Mouse (Mus musculus): ENCODE data around the gene Ssh3. TPM values are rescaled to one million over a fixed set of nuclear protein-coding genes. Genes with fewer than 3 reads are reported as not detected.
"Not testable (repeated sequence)": the region's sequence is repeated elsewhere in the genome, so short reads cannot be mapped to it uniquely, and the experiment has no call there.

Gene Ssh3
- total RNA-seq, 2 experiments from 2014 or later, result 7.2 to 8.6 TPM

DNA sequence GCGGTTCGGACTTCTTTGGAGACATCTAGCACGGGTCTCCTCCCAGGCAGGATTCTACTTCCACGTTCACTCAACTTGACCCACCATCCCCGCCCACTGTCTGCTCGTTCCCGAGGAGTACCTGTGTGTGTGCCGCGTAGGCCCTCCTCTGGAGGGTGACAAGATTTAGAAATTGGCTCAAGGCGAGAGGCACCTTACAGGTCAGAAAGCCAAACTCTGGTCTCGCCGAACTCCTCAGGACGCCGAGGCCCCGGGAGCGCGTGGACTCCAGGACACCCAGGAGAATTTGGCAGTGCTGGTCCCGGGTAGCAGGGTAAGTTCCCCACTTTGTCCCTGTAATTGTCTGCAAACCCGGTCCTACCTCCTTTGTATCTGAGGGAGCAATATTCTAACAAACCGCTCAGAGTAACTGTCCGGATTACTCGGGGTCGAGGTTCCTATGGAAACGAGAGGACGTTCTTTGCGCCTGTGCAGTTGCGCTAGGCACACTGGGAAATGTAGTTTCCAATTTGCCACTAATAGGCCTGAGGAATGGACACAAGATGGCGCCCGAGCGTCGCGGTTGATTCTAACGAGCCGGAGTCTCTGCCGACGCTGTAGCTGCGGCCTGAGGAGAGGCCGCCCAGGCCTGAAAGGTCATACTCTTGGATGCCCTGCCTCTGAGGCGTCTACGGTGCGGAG is 11.6 kb downstream of the Ssh3 start:
- intact Hi-C loops (cut with DNase I), result loop anchor here (1.0 to 5.0 kb wide), 4 partner anchors 49 to 185 kb away; partner anchors contain the start of gene Grk2
- peak; percentile 92 to 94 for DNase-seq

DNA sequence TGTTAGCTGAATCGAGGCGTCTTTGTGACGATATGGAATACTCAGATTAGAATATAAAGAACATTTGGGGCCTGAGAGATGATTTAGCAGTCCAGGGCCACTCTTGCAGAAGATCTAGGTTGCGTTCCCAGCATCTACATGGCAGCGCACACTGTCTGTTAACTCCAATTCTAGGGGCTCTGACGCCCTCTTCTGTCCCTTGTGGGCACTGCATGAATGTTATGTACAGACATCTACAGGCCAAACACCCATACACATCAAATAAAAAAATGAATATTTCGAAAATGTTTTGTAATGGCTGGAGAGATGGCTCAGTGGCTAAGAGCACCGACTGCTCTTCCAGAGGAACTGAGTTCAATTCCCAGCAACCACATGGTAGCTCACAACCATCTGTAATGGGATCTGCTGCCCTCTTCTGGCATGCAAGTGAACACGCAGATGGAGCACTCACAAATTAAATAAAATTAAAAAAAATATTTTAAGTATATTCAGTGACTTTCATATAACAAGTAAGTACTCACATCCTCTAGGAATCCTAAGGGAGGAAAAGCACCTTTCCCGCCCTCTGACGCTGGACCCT is 13.3 kb downstream of the Ssh3 start:
- no peak for DNase-seq

DNA sequence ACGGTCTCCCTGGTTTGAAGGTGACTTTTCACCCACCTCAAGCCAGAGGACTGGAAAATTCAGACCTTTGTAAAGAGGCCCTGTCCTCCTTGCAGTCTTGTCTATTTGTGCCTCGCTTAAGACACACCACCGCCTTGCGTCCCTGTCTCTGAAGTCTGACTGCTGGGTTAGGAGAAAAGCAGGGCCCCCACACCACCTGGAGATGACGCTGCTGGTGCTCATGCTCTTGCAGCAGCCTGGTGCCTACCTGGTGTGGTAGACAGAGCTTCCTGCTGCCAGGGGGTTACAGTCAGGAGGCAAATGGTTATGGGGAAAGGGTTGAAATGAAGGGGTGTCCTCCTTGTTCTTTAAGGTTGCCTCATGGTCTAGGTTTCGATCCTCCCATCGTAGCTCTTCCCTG is 14.8 kb downstream of the Ssh3 start:
- intact Hi-C loops (cut with DNase I), result no loop called here
- DNase-seq, result no peak

More for the DNA sequence above, 13.3 kb downstream of the Ssh3 start:
- intact Hi-C loops (cut with DNase I), result loop anchor here (2.0 to 5.0 kb wide), 2 partner anchors 162 to 187 kb away; no protein-coding TSS in a partner anchor

DNA sequence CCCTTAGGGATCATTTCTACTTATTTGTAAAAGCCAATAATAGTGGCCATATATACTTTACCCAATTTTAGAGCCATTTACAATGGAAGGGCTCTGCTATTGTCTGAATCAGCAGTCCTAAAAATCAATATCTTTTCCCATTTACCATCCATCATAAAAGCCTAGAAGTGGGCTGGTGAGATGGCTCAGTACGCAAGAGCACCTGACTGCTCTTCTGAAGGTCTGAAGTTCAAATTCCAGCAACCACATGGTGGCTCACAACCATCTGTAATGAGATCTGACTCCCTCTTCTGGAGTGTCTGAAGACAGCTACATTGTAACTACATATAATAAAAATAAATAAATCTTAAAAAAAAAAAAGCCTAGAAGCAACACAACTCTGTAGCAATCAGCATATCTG is 20.3 kb downstream of the Ssh3 start:
- DNase-seq; intact Hi-C loops (cut with DNase I): not testable (repeated sequence)

DNA sequence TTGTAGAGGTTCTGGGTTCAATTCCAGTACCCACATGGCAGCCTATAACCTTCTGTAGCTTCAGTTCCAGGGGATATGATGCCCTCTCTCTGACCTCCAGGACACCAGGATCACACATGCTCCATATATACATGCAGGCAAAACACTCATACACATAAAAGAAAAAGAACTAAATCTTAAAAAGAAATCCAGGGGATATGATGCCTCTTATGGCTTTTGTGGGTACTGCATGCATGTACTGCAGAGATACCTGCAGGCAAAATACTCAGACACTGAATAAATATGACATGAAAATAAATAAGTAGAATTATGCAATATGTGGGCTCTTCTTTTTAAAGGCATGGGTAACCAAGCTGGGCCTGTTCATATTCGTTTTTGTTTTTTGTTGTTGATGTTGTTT is 22.0 kb downstream of the Ssh3 start:
- no peak for DNase-seq
- intact Hi-C loops (cut with DNase I), result no loop called here

DNA sequence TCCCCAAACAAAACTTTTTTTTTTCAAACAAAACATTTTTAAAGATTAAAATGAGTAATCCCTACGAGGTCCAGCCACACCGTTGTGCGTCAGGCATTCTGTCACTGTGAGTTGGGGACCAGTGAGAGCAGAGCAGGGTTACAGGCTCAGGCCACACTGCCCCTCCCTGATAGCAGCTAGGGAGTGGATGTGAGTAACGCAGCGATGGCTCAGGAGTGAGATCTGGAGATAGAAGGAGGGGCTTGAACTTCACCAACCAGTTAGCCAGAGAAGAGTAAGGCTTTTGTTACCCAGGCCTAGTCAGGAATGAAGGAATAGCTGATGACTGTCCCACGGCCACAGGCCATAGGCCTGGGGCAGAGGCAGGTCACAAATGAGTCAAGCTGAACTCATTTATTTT is 24.2 kb downstream of the Ssh3 start:
- intact Hi-C loops (cut with DNase I), result loop anchor here (5.0 kb wide), 1 partner anchor 37 kb away; no protein-coding TSS in a partner anchor

DNA sequence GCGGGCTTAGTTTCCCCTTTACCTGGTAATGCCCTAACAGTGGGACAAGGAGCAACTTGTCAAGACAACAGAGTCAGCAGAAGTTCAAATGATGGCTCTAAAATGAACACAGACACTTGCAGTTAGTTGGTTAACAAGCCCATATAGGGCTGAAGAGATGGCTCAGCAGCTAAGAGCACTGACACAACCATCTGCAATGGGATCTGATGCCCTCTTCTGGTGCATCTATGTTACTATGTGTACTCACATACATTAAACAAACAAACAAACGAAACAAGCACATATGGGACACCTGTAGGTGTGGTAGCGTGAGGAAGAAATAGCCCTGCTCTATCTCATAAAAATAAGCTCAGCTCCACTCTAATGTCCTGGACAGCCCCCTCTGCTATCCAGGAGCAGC is 26.6 kb downstream of the Ssh3 start:
- intact Hi-C loops (cut with DNase I), result loop anchor here (5.0 kb wide), 1 partner anchor 35 kb away; no protein-coding TSS in a partner anchor
- DNase-seq, result no peak

More for the DNA sequence above, 24.2 kb downstream of the Ssh3 start:
- DNase-seq, result no peak

DNA sequence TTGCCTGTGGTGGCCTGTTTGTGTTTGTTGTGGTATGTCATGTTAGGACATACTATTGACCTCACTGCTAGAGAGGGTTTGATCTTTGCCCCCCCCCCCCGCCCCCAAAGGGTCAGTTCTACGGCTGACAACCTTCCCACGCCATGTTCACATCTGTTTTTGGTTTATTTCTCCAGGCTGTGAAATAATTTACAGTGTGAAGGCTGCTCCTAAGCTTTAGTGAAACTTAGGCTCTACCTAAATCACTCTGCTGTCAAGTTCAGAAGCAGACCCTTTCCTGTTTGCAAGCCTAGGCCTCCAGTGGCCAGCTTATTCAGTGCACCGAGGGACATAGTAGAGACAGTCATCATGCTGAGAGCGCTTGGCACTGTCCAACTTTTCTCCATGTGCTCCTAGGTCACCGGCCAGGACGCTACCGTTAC is 28.7 kb downstream of the Ssh3 start:
- no peak for DNase-seq
- intact Hi-C loops (cut with DNase I), result loop anchor here (5.0 kb wide), 1 partner anchor 33 kb away; no protein-coding TSS in a partner anchor

DNA sequence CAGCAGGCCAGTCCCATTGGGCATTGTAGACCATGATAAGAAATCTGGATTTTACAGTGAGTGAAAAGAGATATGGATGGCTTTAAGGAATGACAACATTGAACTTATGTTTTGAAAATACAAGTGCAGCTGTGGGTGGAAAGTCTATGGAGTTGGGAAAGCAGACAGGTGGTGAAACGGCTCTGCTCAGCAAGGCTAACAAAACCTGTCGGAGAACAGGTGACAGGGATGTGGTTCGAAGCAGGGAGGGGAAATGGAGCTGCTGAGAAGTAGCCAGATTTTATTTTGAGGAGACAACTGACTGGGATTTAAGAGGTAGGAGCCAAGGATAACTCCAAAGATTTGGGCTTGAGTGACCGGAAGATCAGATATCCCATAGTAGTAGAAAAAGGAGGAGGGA is 34.4 kb downstream of the Ssh3 start:
- intact Hi-C loops (cut with DNase I), result no loop called here
- DNase-seq, result no peak

DNA sequence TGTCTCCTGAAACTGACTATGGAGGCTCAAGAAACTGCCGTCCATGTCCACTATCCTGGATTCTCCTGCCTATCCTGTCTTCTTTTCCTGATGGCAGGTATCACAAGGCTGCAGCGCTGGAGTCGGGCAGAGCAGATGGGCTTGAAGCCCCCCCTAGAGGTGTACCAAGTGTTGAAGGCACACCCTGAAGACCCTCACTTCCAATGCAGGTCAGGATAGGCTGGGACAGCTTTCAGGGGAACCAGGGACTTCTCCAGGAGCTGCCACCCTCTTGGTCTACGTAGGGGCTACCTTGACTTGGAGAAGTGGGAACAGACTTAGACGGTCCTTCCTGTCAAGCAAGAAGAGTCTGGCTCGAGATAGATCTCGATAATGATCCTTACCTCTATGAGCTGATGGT is 36.3 kb downstream of the Ssh3 start:
- intact Hi-C loops (cut with DNase I), result no loop called here
- DNase-seq, result no peak

DNA sequence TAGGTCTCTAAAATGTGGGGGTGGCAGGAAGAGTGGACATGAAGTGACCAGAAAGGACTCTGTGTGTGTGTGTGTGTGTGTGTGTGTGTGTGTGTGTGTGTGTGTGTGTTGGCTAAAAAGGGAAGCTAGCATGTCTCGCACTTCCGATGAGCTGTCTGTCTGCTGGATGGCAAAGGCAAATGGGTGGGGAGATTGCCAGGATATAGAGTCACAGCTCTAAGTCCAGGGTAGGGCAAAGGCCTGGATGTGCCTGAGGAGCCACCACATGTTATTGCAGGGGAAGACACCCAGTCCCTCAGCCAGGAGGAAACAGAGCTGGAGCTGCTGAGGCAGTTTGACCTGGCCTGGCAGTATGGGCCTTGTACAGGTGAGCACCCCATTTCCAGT is 36.8 kb downstream of the Ssh3 start:
- no peak for DNase-seq
- intact Hi-C loops (cut with DNase I), result no loop called here

DNA sequence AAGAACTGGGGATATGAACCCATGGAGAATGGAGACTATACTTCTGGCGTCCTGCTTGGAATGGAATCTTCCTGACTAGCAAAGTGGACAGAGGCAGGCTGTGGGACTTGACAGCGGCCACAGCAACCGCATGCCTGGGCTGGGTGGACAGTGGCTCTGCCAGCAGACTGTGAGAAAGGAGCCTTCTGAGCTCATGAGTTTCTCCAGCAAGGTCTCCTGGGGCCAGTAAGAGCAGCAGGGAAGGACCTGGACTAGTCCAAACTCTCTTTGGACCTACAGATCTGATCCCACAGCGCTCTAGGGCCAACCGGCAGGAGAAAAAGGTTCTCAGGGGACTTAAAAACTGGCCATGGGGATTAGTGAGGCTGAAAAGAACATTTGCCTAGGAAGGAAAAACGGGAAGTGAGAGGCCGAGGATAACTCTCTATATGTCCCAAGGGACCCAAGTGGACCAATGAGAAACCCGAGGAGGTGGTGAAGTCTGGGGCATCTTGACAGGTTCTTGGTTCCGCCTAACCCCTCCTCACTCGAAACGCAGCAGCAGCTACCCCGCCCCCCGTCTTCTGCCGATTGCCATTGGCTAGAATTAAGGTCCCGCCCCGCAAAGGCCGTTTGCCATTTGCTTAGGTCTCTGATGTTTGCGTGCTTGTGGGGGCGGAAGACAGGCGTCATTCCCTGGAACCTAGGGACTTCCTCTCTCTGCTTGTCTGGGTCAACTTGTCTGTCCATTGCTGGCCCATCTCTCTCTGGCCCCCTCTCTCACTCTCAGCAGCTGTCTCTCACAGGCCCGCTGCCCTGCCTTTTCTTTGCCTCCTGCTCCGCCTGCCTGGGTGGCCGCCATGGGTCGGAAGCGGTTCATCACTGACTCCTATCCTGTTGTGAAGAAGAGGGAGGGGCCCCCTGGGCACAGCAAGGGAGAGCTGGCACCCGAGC is 37.5 kb downstream of the Ssh3 start, which contains the start of gene Pold4:
Pold4 (plus strand) TSS at position 647 of the 933 bp plus-strand sequence.
- intact Hi-C loops (cut with DNase I), result no loop called here
- peak; percentile 97 for DNase-seq

DNA sequence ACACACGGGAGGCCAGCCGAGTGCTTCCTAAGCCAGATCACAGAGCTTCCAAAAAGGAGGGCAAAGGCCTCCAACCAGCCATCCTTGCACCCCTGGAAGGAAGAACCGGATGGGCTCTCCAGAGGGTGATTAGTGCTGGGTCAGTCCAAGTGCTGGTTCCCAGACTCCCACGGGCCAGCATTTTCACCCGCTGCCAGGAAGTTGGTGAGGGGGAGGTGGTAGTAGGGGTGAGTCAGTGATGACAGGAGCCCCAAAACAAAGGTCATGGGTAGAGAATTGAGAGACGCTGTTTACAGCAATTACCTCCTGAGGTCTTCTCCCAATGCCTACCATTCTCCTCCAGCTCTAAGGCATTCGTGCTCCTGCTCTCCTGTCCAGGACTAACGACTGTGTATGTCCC is 38.6 kb downstream of the Ssh3 start:
- DNase-seq, result no peak
- intact Hi-C loops (cut with DNase I), result no loop called here

DNA sequence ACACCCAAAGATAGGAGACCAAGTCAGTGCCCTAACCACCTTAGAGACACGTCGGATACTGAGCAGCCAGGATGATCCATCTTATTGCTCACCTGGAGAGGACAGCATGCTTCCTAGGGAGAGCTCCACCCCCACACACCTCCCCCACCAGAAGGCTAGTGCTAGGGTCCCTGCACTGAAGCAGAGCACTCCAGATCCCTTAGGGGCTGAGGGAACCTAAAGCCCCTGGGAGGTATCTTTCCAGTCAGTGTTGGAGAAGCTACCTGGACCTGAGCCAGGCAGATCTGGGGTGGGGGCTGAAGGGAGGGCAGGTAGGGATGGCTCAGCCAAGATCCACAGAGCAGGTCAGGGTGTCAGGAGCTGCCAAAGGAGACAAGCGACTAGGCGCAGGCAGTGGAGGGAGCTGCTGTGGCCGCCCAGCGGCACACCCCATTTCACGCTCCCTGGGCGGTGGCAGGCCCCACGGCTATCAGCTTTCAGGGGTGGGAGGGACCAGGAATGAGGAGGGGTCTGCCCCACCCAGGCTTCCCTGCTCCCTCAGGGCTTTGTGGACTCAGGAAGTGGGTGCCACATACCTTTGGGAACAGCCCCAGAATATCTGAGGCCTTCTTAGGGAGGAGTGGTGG is 39.4 kb downstream of the Ssh3 start:
- DNase-seq, result no peak
- intact Hi-C loops (cut with DNase I), result loop anchor here (2.0 kb wide), 3 partner anchors 59 to 211 kb away; no protein-coding TSS in a partner anchor

DNA sequence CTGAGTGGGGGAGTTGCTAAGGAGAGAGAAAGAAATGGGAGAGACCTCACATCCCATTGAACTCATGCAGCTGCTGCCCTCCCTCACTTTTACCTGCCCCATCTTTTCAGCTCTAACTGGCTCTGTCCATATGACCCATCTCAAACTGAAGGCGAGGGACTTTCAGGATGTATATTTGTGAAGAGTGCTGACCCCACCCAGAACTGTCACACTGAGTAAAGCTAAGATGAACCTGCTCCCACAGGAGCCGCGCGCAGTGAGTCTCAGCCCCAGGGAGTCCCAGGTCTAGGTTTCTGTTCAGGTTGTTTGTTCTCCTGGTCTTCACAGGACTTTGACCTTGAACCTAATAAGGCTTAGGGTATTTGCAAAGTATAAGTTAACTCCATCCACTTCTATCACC is 40.1 kb downstream of the Ssh3 start:
- intact Hi-C loops (cut with DNase I), result loop anchor here (1.0 to 2.0 kb wide), 6 partner anchors 22 to 210 kb away; no protein-coding TSS in a partner anchor
- DNase-seq, result no peak

DNA sequence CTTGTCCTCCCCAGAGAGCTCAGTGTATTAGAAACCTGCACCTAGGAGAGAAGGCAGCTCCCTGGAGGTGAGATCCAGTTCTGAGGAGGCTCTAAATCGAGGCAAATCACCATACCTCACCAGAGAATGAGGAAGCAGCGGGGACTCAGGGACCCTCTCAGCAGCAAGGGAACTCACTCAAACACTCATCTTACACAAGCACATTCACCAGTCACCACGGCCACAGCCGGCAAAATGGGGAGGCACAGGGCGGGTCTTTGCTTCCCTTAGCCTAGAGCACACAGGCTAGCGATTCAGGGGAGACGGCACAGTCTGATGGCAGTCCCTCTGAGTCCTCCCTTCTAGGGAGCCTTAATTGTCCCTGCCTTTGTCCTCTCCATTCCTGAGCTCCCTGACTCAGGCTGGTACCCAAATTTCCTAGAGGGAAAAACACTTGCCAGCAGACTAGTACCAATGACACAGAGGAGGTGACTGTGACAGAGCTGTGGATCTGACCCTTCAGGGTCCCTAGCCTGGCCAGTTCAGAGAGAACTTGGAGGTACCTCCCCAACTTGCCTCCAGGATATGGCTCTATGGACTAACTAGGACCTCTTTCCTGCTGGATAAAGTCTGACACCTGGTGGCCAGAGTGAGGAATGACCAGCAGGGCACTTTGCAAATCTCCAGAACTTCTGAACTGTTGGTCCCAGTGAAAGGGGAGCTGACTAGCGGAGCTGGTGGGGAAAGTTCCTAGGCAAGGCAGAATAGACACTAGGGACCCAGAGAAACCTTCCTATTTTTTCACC is 40.9 kb downstream of the Ssh3 start:
- peak; percentile 76 to 80 for DNase-seq
- intact Hi-C loops (cut with DNase I), result loop anchor here (1.0 to 2.0 kb wide), 6 partner anchors 21 to 209 kb away; no protein-coding TSS in a partner anchor

DNA sequence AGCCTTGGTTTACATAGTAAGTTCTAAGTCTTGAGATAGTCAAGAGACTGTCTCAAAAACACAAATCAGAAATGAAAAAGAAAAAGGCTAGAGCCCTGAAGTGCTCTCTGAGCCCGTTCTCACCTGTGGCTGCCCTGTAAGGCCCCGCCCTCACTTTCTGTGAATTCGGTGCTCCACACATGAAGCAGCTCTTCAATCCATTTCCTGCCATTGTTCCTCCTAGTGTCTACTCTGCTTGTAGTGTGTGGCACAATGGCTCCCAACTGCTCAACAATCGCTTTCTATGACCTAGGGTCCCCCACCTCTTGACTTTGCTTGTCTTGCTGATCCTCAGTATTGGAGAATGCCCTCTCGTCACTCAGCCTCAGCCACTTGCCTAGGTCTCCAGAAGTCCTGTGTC is 41.5 kb downstream of the Ssh3 start:
- no peak for DNase-seq
- intact Hi-C loops (cut with DNase I), result no loop called here

DNA sequence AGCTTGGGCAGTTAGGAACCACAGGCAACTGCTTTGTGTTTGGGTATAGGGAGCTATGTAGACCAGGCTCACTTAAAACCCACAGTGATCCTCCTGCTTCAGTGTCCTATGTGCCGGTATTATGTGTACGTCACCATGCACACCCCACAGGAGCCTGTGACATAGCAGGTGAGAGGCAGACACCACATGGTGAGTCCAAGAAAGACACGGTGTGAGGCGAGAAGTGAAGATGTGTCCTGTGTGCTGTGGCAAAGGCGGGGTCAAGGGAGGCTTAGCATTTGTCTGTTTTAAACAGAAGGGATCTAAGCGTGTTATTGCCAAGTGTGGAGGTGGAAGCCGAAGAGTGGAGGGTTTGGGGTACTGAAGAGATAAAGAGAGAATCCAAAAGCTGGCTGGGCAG is 42.2 kb downstream of the Ssh3 start:
- no peak for DNase-seq
- intact Hi-C loops (cut with DNase I), result no loop called here

DNA sequence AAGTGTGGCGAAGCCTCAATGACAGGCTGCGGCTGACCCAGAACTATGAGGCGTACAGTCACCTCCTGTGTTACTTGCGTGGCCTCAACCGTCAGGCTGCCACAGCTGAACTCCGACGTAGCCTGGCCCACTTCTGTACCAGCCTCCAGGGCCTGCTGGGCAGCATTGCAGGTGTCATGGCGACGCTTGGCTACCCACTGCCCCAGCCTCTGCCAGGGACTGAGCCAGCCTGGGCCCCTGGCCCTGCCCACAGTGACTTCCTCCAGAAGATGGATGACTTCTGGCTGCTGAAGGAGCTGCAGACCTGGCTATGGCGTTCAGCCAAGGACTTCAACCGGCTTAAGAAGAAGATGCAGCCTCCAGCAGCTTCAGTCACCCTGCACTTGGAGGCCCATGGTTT is 46.8 kb downstream of the Ssh3 start:
- DNase-seq, result no peak

More for the DNA sequence above, 46.8 kb downstream of the Ssh3 start:
- intact Hi-C loops (cut with DNase I), result no loop called here
